Comparison of ENCODE assay signal across 16 mouse cellular contexts in the genomic region with DNA sequence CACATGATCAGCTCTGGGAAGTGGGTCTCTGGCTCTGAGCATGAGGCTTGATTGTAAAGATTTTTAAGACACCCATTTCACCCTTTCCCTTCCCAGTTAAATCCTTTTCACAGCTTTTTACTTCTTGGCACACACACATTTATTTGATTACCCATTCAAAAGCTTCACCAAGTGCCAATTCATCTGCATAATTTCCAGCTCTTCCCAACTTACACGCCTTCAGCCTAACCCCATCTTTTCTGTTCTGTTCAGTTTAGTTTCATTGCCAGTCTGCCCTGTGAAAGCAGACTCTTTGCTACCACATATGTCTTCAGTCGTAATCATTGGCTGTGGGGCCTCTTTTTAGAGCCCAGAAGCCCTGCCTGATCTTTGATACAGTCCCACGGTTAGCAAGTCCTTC.
DNase-seq lines count a peak whose midpoint lies in the region; ATAC-seq and TF ChIP-seq lines count a peak whose summit lies in the region.
"Had no signal": no experiment of that assay in that cellular context is flagged by ENCODE, and none has a peak within 500 bp of the region (broad histone marks: within the 10 kb centered on the region; RNA-seq: fewer than 3 reads in every experiment).

No protein-coding gene starts in this region.

- no peak overlapping the region for H3K4me2 ChIP-seq in hindbrain, embryonic 16.5 days (ENCODE audit: low read length)
- no peak overlapping the region for H3K4me2 ChIP-seq in hindbrain, embryonic 12.5 days (replicated peaks)
- no peak overlapping the region for H3K4me2 ChIP-seq in midbrain, embryonic 12.5 days (replicated peaks)
- no peak overlapping the region for H3K4me2 ChIP-seq in midbrain, embryonic 13.5 days (replicated peaks)
- H3K4me2 ChIP-seq in forebrain, postnatal 0 days (ENCODE audit: low read depth): no peak overlapping the region
- H3K4me2 ChIP-seq in limb, embryonic 14.5 days (replicated peaks; ENCODE audit: low read depth, low read length, severe bottlenecking): no peak overlapping the region
- H3K4me2 ChIP-seq: heart, embryonic 12.5 days; intestine, embryonic 15.5 days; liver, embryonic 15.5 days had no signal

- TF ChIP-seq CTCF in forebrain, postnatal 0 days (IDR thresholded peaks at IDR 0.05; ENCODE audit: low read depth): no peak

- 39% methylated on average over 3 of the region's 3 CpGs for WGBS in hindbrain, embryonic 16.5 days
- WGBS in hindbrain, embryonic 12.5 days: 54% methylated on average over 3 of the region's 3 CpGs
- 59% methylated on average over 3 of the region's 3 CpGs for WGBS in midbrain, embryonic 12.5 days
- 48% methylated on average over 3 of the region's 3 CpGs for WGBS in midbrain, embryonic 13.5 days
- WGBS in forebrain, postnatal 0 days: 22% methylated on average over 3 of the region's 3 CpGs
- 25% methylated on average over 3 of the region's 3 CpGs for WGBS in limb, embryonic 14.5 days

- H3K27ac ChIP-seq in hindbrain, embryonic 16.5 days (ENCODE audit: low read depth, low read length): peak overlapping the region; percentile 23; the same call in 1 of the 2 replicates
- no peak overlapping the region for H3K27ac ChIP-seq in hindbrain, embryonic 12.5 days
- 0 out of 2 replicates have a peak overlapping the region, but pooled peaks have one; percentile 20 for H3K27ac ChIP-seq in midbrain, embryonic 12.5 days (replicated peaks)
- H3K27ac ChIP-seq in midbrain, embryonic 13.5 days: no peak overlapping the region
- H3K27ac ChIP-seq in forebrain, postnatal 0 days (ENCODE audit: low read depth, low read length): no peak overlapping the region
- H3K27ac ChIP-seq in limb, embryonic 14.5 days (replicated peaks; ENCODE audit: low read depth, low read length): peak overlapping the region; percentile 15; the same call in 1 of the 2 replicates
- H3K27ac ChIP-seq: intestine, embryonic 15.5 days; liver, embryonic 15.5 days had no signal

- no peaks in the 10 kb centered on the region for H3K27me3 ChIP-seq in hindbrain, embryonic 16.5 days (replicated peaks; ENCODE audit: control insufficient read depth, insufficient read depth, low read length)
- H3K27me3 ChIP-seq in hindbrain, embryonic 12.5 days: no peaks in the 10 kb centered on the region
- no peaks in the 10 kb centered on the region for H3K27me3 ChIP-seq in midbrain, embryonic 12.5 days
- no peaks in the 10 kb centered on the region for H3K27me3 ChIP-seq in midbrain, embryonic 13.5 days
- H3K27me3 ChIP-seq in forebrain, postnatal 0 days (ENCODE audit: insufficient read depth, low read length): no peaks in the 10 kb centered on the region
- H3K27me3 ChIP-seq in limb, embryonic 14.5 days (ENCODE audit: control insufficient read depth, insufficient read depth, low read length): no peaks in the 10 kb centered on the region
- H3K27me3 ChIP-seq: heart, embryonic 12.5 days; intestine, embryonic 15.5 days; liver, embryonic 15.5 days had no signal

- ATAC-seq in hindbrain, embryonic 16.5 days: no peak
- ATAC-seq in hindbrain, embryonic 12.5 days (ENCODE audit: low FRiP score): no peak
- no peak for ATAC-seq in midbrain, embryonic 12.5 days (ENCODE audit: low FRiP score, low read depth)
- no peak for ATAC-seq in midbrain, embryonic 13.5 days
- ATAC-seq in forebrain, postnatal 0 days: peak; percentile 76
- no peak for ATAC-seq in limb, embryonic 14.5 days (ENCODE audit: low FRiP score, low read depth)
- ATAC-seq: intestine, embryonic 15.5 days had no signal

- no peaks in the 10 kb centered on the region for H3K9me3 ChIP-seq in hindbrain, embryonic 16.5 days (ENCODE audit: control insufficient read depth, low read length)
- H3K9me3 ChIP-seq in hindbrain, embryonic 12.5 days (replicated peaks): no peaks in the 10 kb centered on the region
- no peaks in the 10 kb centered on the region for H3K9me3 ChIP-seq in midbrain, embryonic 12.5 days
- H3K9me3 ChIP-seq in midbrain, embryonic 13.5 days: no peaks in the 10 kb centered on the region
- no peaks in the 10 kb centered on the region for H3K9me3 ChIP-seq in forebrain, postnatal 0 days (ENCODE audit: low read length)
- no peaks in the 10 kb centered on the region for H3K9me3 ChIP-seq in limb, embryonic 14.5 days (ENCODE audit: control insufficient read depth, low read length)
- H3K9me3 ChIP-seq: heart, embryonic 12.5 days; intestine, embryonic 15.5 days; liver, embryonic 15.5 days had no signal

- peaks cover 12% of the 10 kb centered on the region for H3K4me1 ChIP-seq in hindbrain, embryonic 16.5 days (ENCODE audit: control insufficient read depth, insufficient read depth, low read depth, low read length)
- H3K4me1 ChIP-seq in hindbrain, embryonic 12.5 days: peaks cover 37% of the 10 kb centered on the region
- peaks cover 52% of the 10 kb centered on the region for H3K4me1 ChIP-seq in midbrain, embryonic 12.5 days
- H3K4me1 ChIP-seq in midbrain, embryonic 13.5 days (replicated peaks): peaks cover 63% of the 10 kb centered on the region
- H3K4me1 ChIP-seq in forebrain, postnatal 0 days (ENCODE audit: insufficient read depth): peaks cover 17% of the 10 kb centered on the region; the same call in 1 of the 2 replicates
- peaks cover 58% of the 10 kb centered on the region for H3K4me1 ChIP-seq in limb, embryonic 14.5 days (ENCODE audit: control insufficient read depth, insufficient read depth, low read length)
- H3K4me1 ChIP-seq: liver, embryonic 15.5 days had no signal

- H3K4me3 ChIP-seq in hindbrain, embryonic 16.5 days (ENCODE audit: low read length): no peak overlapping the region
- no peak overlapping the region for H3K4me3 ChIP-seq in hindbrain, embryonic 12.5 days
- H3K4me3 ChIP-seq in midbrain, embryonic 12.5 days: no peak overlapping the region
- no peak overlapping the region for H3K4me3 ChIP-seq in midbrain, embryonic 13.5 days (replicated peaks)
- H3K4me3 ChIP-seq in forebrain, postnatal 0 days (ENCODE audit: low read depth, low read length): no peak overlapping the region
- H3K4me3 ChIP-seq in limb, embryonic 14.5 days (replicated peaks; ENCODE audit: low read length): no peak overlapping the region
- H3K4me3 ChIP-seq: erythroblast, embryonic 14.5 days; heart, embryonic 12.5 days; intestine, embryonic 15.5 days; liver, embryonic 15.5 days; myocyte had no signal

- DNase-seq in forebrain, postnatal 0 days: peak; percentile 48
- no peak for DNase-seq in limb, embryonic 14.5 days (ENCODE audit: low spot score)
- DNase-seq in right cerebral cortex, postnatal 14 days: no peak
- DNase-seq: adrenal gland, postnatal 36 days; cerebellum, adult 9-11 months; lung, postnatal 10 days; thymus, postnatal 4 days had no signal

- no peaks in the 10 kb centered on the region for H3K36me3 ChIP-seq in hindbrain, embryonic 16.5 days (ENCODE audit: control insufficient read depth, insufficient read depth, low read length)
- no peaks in the 10 kb centered on the region for H3K36me3 ChIP-seq in hindbrain, embryonic 12.5 days
- no peaks in the 10 kb centered on the region for H3K36me3 ChIP-seq in midbrain, embryonic 12.5 days
- no peaks in the 10 kb centered on the region for H3K36me3 ChIP-seq in midbrain, embryonic 13.5 days
- no peaks in the 10 kb centered on the region for H3K36me3 ChIP-seq in forebrain, postnatal 0 days (ENCODE audit: insufficient read depth)
- no peaks in the 10 kb centered on the region for H3K36me3 ChIP-seq in limb, embryonic 14.5 days (ENCODE audit: control insufficient read depth, insufficient read depth, low read length)
- H3K36me3 ChIP-seq: heart, embryonic 12.5 days; intestine, embryonic 15.5 days; liver, embryonic 15.5 days had no signal

- TF ChIP-seq POLR2A in limb, embryonic 14.5 days (IDR thresholded peaks at IDR 0.05; ENCODE audit: borderline replicate concordance, extremely low read depth, insufficient read depth, insufficient read length): no peak

- H3K9ac ChIP-seq in hindbrain, embryonic 16.5 days (ENCODE audit: low read depth, low read length): no peak overlapping the region
- H3K9ac ChIP-seq in hindbrain, embryonic 12.5 days: no peak overlapping the region
- H3K9ac ChIP-seq in midbrain, embryonic 12.5 days (replicated peaks): no peak overlapping the region
- H3K9ac ChIP-seq in midbrain, embryonic 13.5 days (replicated peaks): no peak overlapping the region
- H3K9ac ChIP-seq in forebrain, postnatal 0 days: no peak overlapping the region
- H3K9ac ChIP-seq in limb, embryonic 14.5 days (ENCODE audit: low read depth, low read length, severe bottlenecking): no peak overlapping the region
- H3K9ac ChIP-seq: heart, embryonic 12.5 days; intestine, embryonic 15.5 days; liver, embryonic 15.5 days had no signal

Comparison
In these comparisons a context has a peak if more than half of its experiments do, and no peak if none do; other contexts are left out.
1. H3K27ac ChIP-seq: peak in hindbrain, embryonic 16.5 days (single experiment), midbrain, embryonic 12.5 days (single experiment) and limb, embryonic 14.5 days (single experiment); none in hindbrain, embryonic 12.5 days (single experiment), midbrain, embryonic 13.5 days (single experiment) and forebrain, postnatal 0 days (single experiment).